Mouse (Mus musculus): Measurements from ENCODE around the gene Btbd2. TPM values are rescaled to one million over a fixed set of nuclear protein-coding genes. Genes with fewer than 3 reads are reported as not detected.

The Btbd2 gene
- polyA plus RNA-seq, 1 experiment from 2014 or later, result 78.3 TPM

- Histone ChIP-seq H3K36me3 (ENCODE audit: control insufficient read depth, insufficient read depth, low read length) (no peaks in the 10 kb centered on the region), H3K9me3 (ENCODE audit: control insufficient read depth, low read length) (no peaks in the 10 kb centered on the region), H3K9ac (ENCODE audit: low read length) (no peak overlapping the region), H3K4me1 (replicated peaks; ENCODE audit: control insufficient read depth, insufficient read depth, low read length) (peaks cover 19% of the 10 kb centered on the region; the same call in 1 of the 2 replicates), H3K4me3 (ENCODE audit: low read depth, low read length) (no peak overlapping the region), H3K4me2 (ENCODE audit: low read depth, low read length, severe bottlenecking) (no peak overlapping the region), H3K27ac (ENCODE audit: low read depth, low read length) (no peak overlapping the region), H3K27me3 (ENCODE audit: control insufficient read depth, insufficient read depth, low read length) (no peaks in the 10 kb centered on the region)
- DNase-seq (ENCODE audit: low spot score) (no peak), ATAC-seq (replicated peaks; ENCODE audit: low FRiP score) (no peak)
- WGBS, result 83% methylated on average over 2 of the region's 2 CpGs
Observed at GRCm38 (mm10) chr10:80680260-80680696, 23.4 kb upstream of the Btbd2 start.

- no peaks in the 10 kb centered on the region for H3K27me3 ChIP-seq (ENCODE audit: control insufficient read depth, insufficient read depth, low read length)
- DNase-seq (ENCODE audit: low spot score) (no peak), ATAC-seq (replicated peaks; ENCODE audit: low FRiP score) (no peak)
- no peak overlapping the region for H3K4me3 ChIP-seq (ENCODE audit: low read depth, low read length)
- H3K9ac ChIP-seq (ENCODE audit: low read length), result no peak overlapping the region
- H3K9me3 ChIP-seq (ENCODE audit: control insufficient read depth, low read length), result no peaks in the 10 kb centered on the region
- 72% methylated on average over 9 of the region's 9 CpGs for WGBS
- peaks cover 21% of the 10 kb centered on the region for H3K4me1 ChIP-seq (replicated peaks; ENCODE audit: control insufficient read depth, insufficient read depth, low read length)
- H3K27ac ChIP-seq (ENCODE audit: low read depth, low read length), result no peak overlapping the region
- H3K4me2 ChIP-seq (ENCODE audit: low read depth, low read length, severe bottlenecking), result no peak overlapping the region
- no peaks in the 10 kb centered on the region for H3K36me3 ChIP-seq (ENCODE audit: control insufficient read depth, insufficient read depth, low read length)
Observed at GRCm38 (mm10) chr10:80679556-80680259, 22.8 kb upstream of the Btbd2 start.

DNA sequence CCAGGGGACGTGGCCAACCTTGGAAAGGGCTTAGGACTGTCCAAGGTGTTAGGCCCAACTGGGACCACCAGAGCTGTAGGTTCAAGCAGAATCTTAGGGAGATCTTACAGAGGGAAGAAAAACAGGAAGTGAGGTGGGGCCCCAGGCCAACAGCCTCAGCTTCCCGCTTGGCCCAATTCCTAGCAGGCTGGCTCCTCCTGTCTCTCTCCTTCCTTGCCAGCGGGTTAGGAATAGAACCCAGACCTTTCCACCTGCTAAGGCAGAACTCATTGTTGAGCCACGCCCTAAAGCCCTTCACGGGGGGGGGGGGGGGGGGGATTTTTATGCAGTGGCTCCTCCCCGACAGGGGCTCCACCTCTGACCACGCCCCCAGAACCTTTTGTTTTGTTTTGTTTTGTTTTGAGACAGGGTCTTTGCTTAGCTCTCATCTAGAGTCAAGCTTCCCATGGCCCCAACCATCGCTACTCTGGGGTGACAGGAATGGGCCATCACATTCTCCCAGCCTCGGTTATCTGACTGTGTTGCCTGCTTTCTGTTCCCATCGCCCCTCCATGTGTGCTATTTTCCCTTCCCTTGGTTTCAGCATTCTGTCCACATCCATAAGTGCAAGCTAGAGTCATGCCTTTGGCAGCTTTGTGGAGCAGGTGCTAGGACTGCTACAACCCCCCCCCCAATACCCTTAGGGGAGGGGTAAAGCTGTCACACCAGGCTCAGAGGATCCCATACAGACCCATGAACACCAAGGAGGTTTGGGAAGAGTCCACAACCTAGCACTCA, 21.9 kb upstream of the Btbd2 start:
- no peak for ATAC-seq (replicated peaks; ENCODE audit: low FRiP score)
- 47% methylated on average over 10 of the region's 10 CpGs for whole genome bisulfite sequencing
- Histone ChIP-seq H3K9ac (ENCODE audit: low read length) (no peak overlapping the region), H3K4me3 (ENCODE audit: low read depth, low read length) (no peak overlapping the region), H3K36me3 (ENCODE audit: control insufficient read depth, insufficient read depth, low read length) (no peaks in the 10 kb centered on the region), H3K27ac (ENCODE audit: low read depth, low read length) (peak overlapping the region; percentile 12), H3K27me3 (ENCODE audit: control insufficient read depth, insufficient read depth, low read length) (no peaks in the 10 kb centered on the region), H3K4me1 (replicated peaks; ENCODE audit: control insufficient read depth, insufficient read depth, low read length) (peaks cover 29% of the 10 kb centered on the region), H3K9me3 (ENCODE audit: control insufficient read depth, low read length) (no peaks in the 10 kb centered on the region), H3K4me2 (ENCODE audit: low read depth, low read length, severe bottlenecking) (no peak overlapping the region)
- no peak for DNase-seq (ENCODE audit: low spot score)

DNA sequence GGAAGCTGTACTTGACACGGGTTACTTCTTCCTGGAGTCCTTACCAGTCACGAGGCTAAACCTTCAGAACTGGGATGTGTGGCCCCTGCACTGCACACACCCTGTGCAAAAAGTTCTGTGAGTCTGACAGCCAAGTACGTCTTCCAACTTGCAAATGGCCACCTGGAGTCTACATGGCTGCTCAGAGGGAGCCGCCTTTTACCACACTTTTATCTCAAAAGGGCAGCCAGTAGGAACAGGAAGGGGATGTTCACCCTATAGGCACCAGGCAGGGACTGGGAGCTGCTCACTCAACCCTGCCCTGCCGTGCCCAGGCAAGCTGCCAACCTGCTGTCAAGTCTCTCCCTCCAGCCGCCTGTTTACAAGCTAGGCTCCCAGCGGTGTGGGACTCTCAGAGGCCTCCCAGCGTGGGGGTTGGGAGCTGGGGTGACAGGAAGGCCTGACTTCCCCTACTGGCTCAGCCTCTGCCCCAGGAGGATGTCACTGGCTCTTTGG, 21.1 kb upstream of the Btbd2 start, which contains the start of gene Mknk2:
Gene Mknk2 (minus strand): TSS at position 171 of the 495 bp plus-strand sequence.
- peak within 1 kb of the TSS; percentile 98 for H3K4me3 ChIP-seq (ENCODE audit: low read depth, low read length)
- H3K9me3 ChIP-seq (ENCODE audit: control insufficient read depth, low read length), result no peaks in the 10 kb centered on the region
- H3K4me2 ChIP-seq (ENCODE audit: low read depth, low read length, severe bottlenecking), result peak within 1 kb of the TSS; percentile 80
- no peaks in the 10 kb centered on the region for H3K27me3 ChIP-seq (ENCODE audit: control insufficient read depth, insufficient read depth, low read length)
- H3K4me1 ChIP-seq (replicated peaks; ENCODE audit: control insufficient read depth, insufficient read depth, low read length), result peaks cover 32% of the 10 kb centered on the region
- no peak for ATAC-seq (replicated peaks; ENCODE audit: low FRiP score)
- no peaks in the 10 kb centered on the region for H3K36me3 ChIP-seq (ENCODE audit: control insufficient read depth, insufficient read depth, low read length)
- 44% methylated on average over 8 of the region's 8 CpGs for WGBS
- DNase-seq (ENCODE audit: low spot score), result peak; percentile 76
- H3K9ac ChIP-seq (ENCODE audit: low read length), result peak within 1 kb of the TSS; percentile 86
- peak within 1 kb of the TSS; percentile 98 for H3K27ac ChIP-seq (ENCODE audit: low read depth, low read length)

GRCm38 (mm10) chr10:80677128-80677875, 20.4 kb upstream of the Btbd2 start:
- DNase-seq (ENCODE audit: low spot score) (no peak), ATAC-seq (replicated peaks; ENCODE audit: low FRiP score) (peak; percentile 10; the same call in 1 of the 2 replicates)
- peaks cover 33% of the 10 kb centered on the region for H3K4me1 ChIP-seq (replicated peaks; ENCODE audit: control insufficient read depth, insufficient read depth, low read length)
- peak overlapping the region; percentile 80 for H3K4me2 ChIP-seq (ENCODE audit: low read depth, low read length, severe bottlenecking)
- no peaks in the 10 kb centered on the region for H3K9me3 ChIP-seq (ENCODE audit: control insufficient read depth, low read length)
- no peaks in the 10 kb centered on the region for H3K36me3 ChIP-seq (ENCODE audit: control insufficient read depth, insufficient read depth, low read length)
- H3K27ac ChIP-seq (ENCODE audit: low read depth, low read length), result peak overlapping the region; percentile 98
- WGBS, result 45% methylated on average over 9 of the region's 9 CpGs
- H3K9ac ChIP-seq (ENCODE audit: low read length), result peak overlapping the region; percentile 86
- peak overlapping the region; percentile 98 for H3K4me3 ChIP-seq (ENCODE audit: low read depth, low read length)
- no peaks in the 10 kb centered on the region for H3K27me3 ChIP-seq (ENCODE audit: control insufficient read depth, insufficient read depth, low read length)

DNA sequence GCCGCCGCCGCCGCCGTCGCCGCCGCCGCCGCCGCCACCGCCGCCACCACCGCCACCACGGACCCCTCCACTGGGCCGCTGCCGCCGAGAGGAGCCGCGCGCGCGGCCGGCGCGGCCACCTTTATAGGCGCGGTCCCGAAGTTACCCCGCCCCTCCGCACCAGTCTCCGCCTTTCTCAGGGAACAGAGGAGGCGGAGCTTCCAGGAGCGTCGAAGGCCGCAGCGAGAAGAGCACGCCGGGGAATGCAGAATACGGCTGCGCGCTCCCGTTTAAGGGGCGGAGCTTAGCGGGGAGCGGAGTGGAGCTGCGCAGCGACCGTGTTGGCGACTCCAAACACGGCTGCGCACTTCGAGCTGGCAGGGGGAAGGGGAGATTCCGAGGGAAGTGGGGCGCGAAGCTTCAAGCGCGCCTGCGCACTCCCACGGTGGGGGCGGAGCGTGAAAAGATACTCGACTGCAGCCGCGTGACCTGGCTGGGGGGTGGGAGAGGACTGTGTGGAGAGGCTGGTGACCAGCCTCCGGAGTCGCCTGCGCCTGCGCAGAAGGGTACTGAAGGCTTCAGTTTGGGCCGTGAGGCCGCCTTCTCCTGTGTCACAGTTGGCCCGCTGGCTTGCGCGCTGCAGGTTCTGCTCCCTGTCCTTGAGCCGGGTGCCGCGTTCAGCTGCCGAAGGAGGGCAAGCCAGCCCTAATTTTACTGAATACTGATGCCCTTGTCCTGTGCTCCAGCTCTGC, 19.5 kb upstream of the Btbd2 start:
- peaks cover 33% of the 10 kb centered on the region for H3K4me1 ChIP-seq (replicated peaks; ENCODE audit: control insufficient read depth, insufficient read depth, low read length)
- ATAC-seq (replicated peaks; ENCODE audit: low FRiP score), result peak; percentile 92

GRCm38 (mm10) chr10:80675405-80676197, 18.7 kb upstream of the Btbd2 start:
- H3K27me3 ChIP-seq (ENCODE audit: control insufficient read depth, insufficient read depth, low read length), result no peaks in the 10 kb centered on the region
- H3K4me2 ChIP-seq (ENCODE audit: low read depth, low read length, severe bottlenecking), result peak overlapping the region; percentile 93
- H3K36me3 ChIP-seq (ENCODE audit: control insufficient read depth, insufficient read depth, low read length), result peaks cover 4% of the 10 kb centered on the region; the same call in 1 of the 2 replicates
- ATAC-seq (replicated peaks; ENCODE audit: low FRiP score), result peak; percentile 50
- WGBS, result under 1% methylated on average over 45 of the region's 54 CpGs
- peak overlapping the region; percentile 98 for H3K4me3 ChIP-seq (ENCODE audit: low read depth, low read length)
- H3K4me1 ChIP-seq (replicated peaks; ENCODE audit: control insufficient read depth, insufficient read depth, low read length), result peaks cover 33% of the 10 kb centered on the region
- H3K9me3 ChIP-seq (ENCODE audit: control insufficient read depth, low read length), result no peaks in the 10 kb centered on the region
- peak overlapping the region; percentile 71 for H3K27ac ChIP-seq (ENCODE audit: low read depth, low read length)
- H3K9ac ChIP-seq (ENCODE audit: low read length), result peak overlapping the region; percentile 98
- no peak for DNase-seq (ENCODE audit: low spot score)

More for the DNA sequence above, 19.5 kb upstream of the Btbd2 start:
- peak; percentile 100 for DNase-seq (ENCODE audit: low spot score)
- H3K27me3 ChIP-seq (ENCODE audit: control insufficient read depth, insufficient read depth, low read length), result no peaks in the 10 kb centered on the region
- peaks cover 4% of the 10 kb centered on the region; the same call in 1 of the 2 replicates for H3K36me3 ChIP-seq (ENCODE audit: control insufficient read depth, insufficient read depth, low read length)
- peak overlapping the region; percentile 93 for H3K4me2 ChIP-seq (ENCODE audit: low read depth, low read length, severe bottlenecking)
- peak overlapping the region; percentile 98 for H3K9ac ChIP-seq (ENCODE audit: low read length)
- H3K4me3 ChIP-seq (ENCODE audit: low read depth, low read length), result peak overlapping the region; percentile 98
- under 1% methylated on average over 71 of the region's 78 CpGs for WGBS
- H3K27ac ChIP-seq (ENCODE audit: low read depth, low read length), result peak overlapping the region; percentile 98
- H3K9me3 ChIP-seq (ENCODE audit: control insufficient read depth, low read length), result no peaks in the 10 kb centered on the region

All from forebrain, embryonic 11.5 days (tissue).